Mouse (Mus musculus) granulocyte monocyte progenitor cell, adult 5-6 weeks (primary cell): Measurements from ENCODE around the gene Fabp1. TPM values are rescaled to one million over a fixed set of nuclear protein-coding genes. Genes with fewer than 3 reads are reported as not detected.

Source experiments
- total RNA-seq, 2 experiments: library from RNA; stranded (forward) in 1 of 2; stranded (reverse) in 1 of 2; fragments of 200-712, 200-1000 nt in 1 of 2; fragments of >200 nt in 1 of 2; fragmentation: Nextera tagmentation in 1 of 2; gene quantifications; 2 replicates each; pipeline ENCODE4 v1.2.3; 2014 to 2017

Fabp1 gene
- total RNA-seq, 2 experiments from 2014 or later = 0.73 TPM; not detected in 1

Other genes with a start within 250 kb of the Fabp1 start
- not detected in 2 replicates for gene Foxi3, start 243.3 kb upstream of the Fabp1 start, total RNA-seq (2014; fragmentation: Nextera tagmentation)
- gene Foxi3, start 243.3 kb upstream of the Fabp1 start, total RNA-seq (2017) = not detected in 2 replicates
- gene Thnsl2, start 55.4 kb upstream of the Fabp1 start, total RNA-seq (2014; fragmentation: Nextera tagmentation) = 0.17 and 0.69 TPM in 2 replicates
- 0.10 and 1.3 TPM in 2 replicates for gene Thnsl2, start 55.4 kb upstream of the Fabp1 start, total RNA-seq (2017)
- 54.1 and 65.1 TPM in 2 replicates for gene Krcc1, start 71.8 kb downstream of the Fabp1 start, total RNA-seq (2014; fragmentation: Nextera tagmentation)
- gene Krcc1, start 71.8 kb downstream of the Fabp1 start, total RNA-seq (2017) = 104 and 123 TPM in 2 replicates
- gene Smyd1, start 122.4 kb downstream of the Fabp1 start, total RNA-seq (2014; fragmentation: Nextera tagmentation) = not detected in 2 replicates
- gene Smyd1, start 122.4 kb downstream of the Fabp1 start, total RNA-seq (2017) = not detected in 2 replicates
- gene Cd8b1, start 123.0 kb downstream of the Fabp1 start, total RNA-seq (2014; fragmentation: Nextera tagmentation) = not detected in 2 replicates
- not detected in 2 replicates for gene Cd8b1, start 123.0 kb downstream of the Fabp1 start, total RNA-seq (2017)
- not detected in 2 replicates for gene Cd8a, start 173.6 kb downstream of the Fabp1 start, total RNA-seq (2014; fragmentation: Nextera tagmentation)
- gene Cd8a, start 173.6 kb downstream of the Fabp1 start, total RNA-seq (2017) = not detected in 2 replicates
- gene Rmnd5a, start 240.8 kb downstream of the Fabp1 start, total RNA-seq (2014; fragmentation: Nextera tagmentation) = 29.0 and 39.8 TPM in 2 replicates
- gene Rmnd5a, start 240.8 kb downstream of the Fabp1 start, total RNA-seq (2017) = 54.4 TPM in 2 replicates